Mouse (Mus musculus): ENCODE measurements around the gene Prkaa2. TPM values are rescaled to one million over a fixed set of nuclear protein-coding genes. Genes with fewer than 3 reads are reported as not detected.

The Prkaa2 gene
- polyA plus RNA-seq, 1 experiment from 2014 or later, result 6.3 TPM

GRCm38 (mm10) chr4:105111770-105112169 is 2.1 kb upstream of the Prkaa2 start:
- 86% methylated on average over 11 of the region's 11 CpGs for WGBS
- Histone ChIP-seq H3K4me3 (ENCODE audit: low read length) (no peak overlapping the region), H3K4me1 (ENCODE audit: control insufficient read depth, insufficient read depth, low read length) (peaks cover 8% of the 10 kb centered on the region), H3K27ac (ENCODE audit: low read length) (no peak overlapping the region), H3K9ac (ENCODE audit: low read depth, low read length) (no peak overlapping the region), H3K4me2 (ENCODE audit: low read depth, low read length) (no peak overlapping the region), H3K9me3 (ENCODE audit: control insufficient read depth, low read length) (no peaks in the 10 kb centered on the region), H3K36me3 (ENCODE audit: control insufficient read depth, insufficient read depth, low read length) (no peaks in the 10 kb centered on the region), H3K27me3 (replicated peaks; ENCODE audit: control insufficient read depth, insufficient read depth, low read length) (no peaks in the 10 kb centered on the region)
- no peak for ATAC-seq

DNA sequence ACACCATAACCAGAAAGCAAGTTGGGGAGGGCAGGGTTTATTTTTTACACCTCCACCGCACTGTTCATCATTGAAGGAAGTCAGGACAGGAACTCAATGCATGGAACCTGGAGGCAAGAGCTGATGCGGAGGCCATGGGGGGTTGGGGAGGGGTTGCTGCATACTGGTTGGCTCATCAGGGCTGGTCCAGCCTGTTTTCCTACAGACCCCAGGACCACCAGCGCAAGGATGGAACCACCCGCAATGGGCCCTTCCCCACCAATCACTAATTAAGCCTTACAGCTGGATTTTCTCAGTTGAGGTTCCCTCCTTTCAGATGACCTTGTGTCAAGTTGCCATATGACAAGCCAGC is 970 bp upstream of the Prkaa2 start:
- Histone ChIP-seq H3K36me3 (ENCODE audit: control insufficient read depth, insufficient read depth, low read length) (no peaks in the 10 kb centered on the region), H3K27ac (ENCODE audit: low read length) (no peak overlapping the region), H3K4me3 (ENCODE audit: low read length) (peak overlapping the region; percentile 72), H3K4me2 (ENCODE audit: low read depth, low read length) (peak overlapping the region; percentile 95; the same call in 1 of the 2 replicates), H3K9ac (ENCODE audit: low read depth, low read length) (0 out of 2 replicates have a peak overlapping the region, but pooled peaks have one; percentile 83), H3K4me1 (ENCODE audit: control insufficient read depth, insufficient read depth, low read length) (peaks cover 8% of the 10 kb centered on the region), H3K9me3 (ENCODE audit: control insufficient read depth, low read length) (no peaks in the 10 kb centered on the region), H3K27me3 (replicated peaks; ENCODE audit: control insufficient read depth, insufficient read depth, low read length) (no peaks in the 10 kb centered on the region)
- no peak for ATAC-seq
- 66% methylated on average over 4 of the region's 4 CpGs for WGBS

- peak overlapping the region; percentile 25; the same call in 1 of the 2 replicates for H3K27ac ChIP-seq (ENCODE audit: low read length)
- peak; percentile 64; the same call in 1 of the 2 replicates for ATAC-seq
Observed at GRCm38 (mm10) chr4:105109990-105110683, 447 bp upstream of the Prkaa2 start.

GRCm38 (mm10) chr4:105108641-105109198 is 970 bp downstream of the Prkaa2 start:
- whole genome bisulfite sequencing, result 29% methylated on average over 5 of the region's 5 CpGs
- peak overlapping the region; percentile 95 for H3K4me2 ChIP-seq (ENCODE audit: low read depth, low read length)
- H3K4me1 ChIP-seq (ENCODE audit: control insufficient read depth, insufficient read depth, low read length), result peaks cover 8% of the 10 kb centered on the region
- H3K9ac ChIP-seq (ENCODE audit: low read depth, low read length), result peak overlapping the region; percentile 83
- peak overlapping the region; percentile 72 for H3K4me3 ChIP-seq (ENCODE audit: low read length)
- no peaks in the 10 kb centered on the region for H3K9me3 ChIP-seq (ENCODE audit: control insufficient read depth, low read length)
- no peak for ATAC-seq
- H3K27me3 ChIP-seq (replicated peaks; ENCODE audit: control insufficient read depth, insufficient read depth, low read length), result no peaks in the 10 kb centered on the region
- H3K36me3 ChIP-seq (ENCODE audit: control insufficient read depth, insufficient read depth, low read length), result no peaks in the 10 kb centered on the region
- H3K27ac ChIP-seq (ENCODE audit: low read length), result no peak overlapping the region

More at GRCm38 (mm10) chr4:105109990-105110683, 447 bp upstream of the Prkaa2 start:
- Histone ChIP-seq H3K4me1 (ENCODE audit: control insufficient read depth, insufficient read depth, low read length) (peaks cover 8% of the 10 kb centered on the region), H3K4me2 (ENCODE audit: low read depth, low read length) (peak overlapping the region; percentile 95), H3K9ac (ENCODE audit: low read depth, low read length) (peak overlapping the region; percentile 83), H3K4me3 (ENCODE audit: low read length) (peak overlapping the region; percentile 72), H3K9me3 (ENCODE audit: control insufficient read depth, low read length) (no peaks in the 10 kb centered on the region), H3K27me3 (replicated peaks; ENCODE audit: control insufficient read depth, insufficient read depth, low read length) (no peaks in the 10 kb centered on the region), H3K36me3 (ENCODE audit: control insufficient read depth, insufficient read depth, low read length) (no peaks in the 10 kb centered on the region)
- 2% methylated on average over 24 of the region's 24 CpGs for WGBS

GRCm38 (mm10) chr4:105107943-105108640 is 1.6 kb downstream of the Prkaa2 start:
- ATAC-seq, result no peak

GRCm38 (mm10) chr4:105104099-105104872 is 5.4 kb downstream of the Prkaa2 start:
- no peak for ATAC-seq
- H3K4me3 ChIP-seq (ENCODE audit: low read length), result no peak overlapping the region
- H3K4me2 ChIP-seq (ENCODE audit: low read depth, low read length), result no peak overlapping the region
- H3K9me3 ChIP-seq (ENCODE audit: control insufficient read depth, low read length), result no peaks in the 10 kb centered on the region
- no peaks in the 10 kb centered on the region; the same call in none of the 2 replicates for H3K4me1 ChIP-seq (ENCODE audit: control insufficient read depth, insufficient read depth, low read length)
- H3K27ac ChIP-seq (ENCODE audit: low read length), result no peak overlapping the region
- no peak overlapping the region for H3K9ac ChIP-seq (ENCODE audit: low read depth, low read length)
- H3K36me3 ChIP-seq (ENCODE audit: control insufficient read depth, insufficient read depth, low read length), result no peaks in the 10 kb centered on the region
- 86% methylated on average over 6 of the region's 6 CpGs for WGBS
- H3K27me3 ChIP-seq (replicated peaks; ENCODE audit: control insufficient read depth, insufficient read depth, low read length), result no peaks in the 10 kb centered on the region

More at GRCm38 (mm10) chr4:105107943-105108640, 1.6 kb downstream of the Prkaa2 start:
- no peaks in the 10 kb centered on the region for H3K9me3 ChIP-seq (ENCODE audit: control insufficient read depth, low read length)
- no peaks in the 10 kb centered on the region for H3K36me3 ChIP-seq (ENCODE audit: control insufficient read depth, insufficient read depth, low read length)
- no peaks in the 10 kb centered on the region for H3K27me3 ChIP-seq (replicated peaks; ENCODE audit: control insufficient read depth, insufficient read depth, low read length)
- H3K4me3 ChIP-seq (ENCODE audit: low read length), result no peak overlapping the region
- WGBS, result 70% methylated on average over 12 of the region's 12 CpGs
- H3K9ac ChIP-seq (ENCODE audit: low read depth, low read length), result no peak overlapping the region
- H3K4me1 ChIP-seq (ENCODE audit: control insufficient read depth, insufficient read depth, low read length), result peaks cover 8% of the 10 kb centered on the region
- no peak overlapping the region for H3K27ac ChIP-seq (ENCODE audit: low read length)
- peak overlapping the region; percentile 25 for H3K4me2 ChIP-seq (ENCODE audit: low read depth, low read length)

GRCm38 (mm10) chr4:105101337-105101688 is 8.4 kb downstream of the Prkaa2 start:
- no peaks in the 10 kb centered on the region for H3K27me3 ChIP-seq (replicated peaks; ENCODE audit: control insufficient read depth, insufficient read depth, low read length)
- H3K27ac ChIP-seq (ENCODE audit: low read length), result no peak overlapping the region
- H3K4me2 ChIP-seq (ENCODE audit: low read depth, low read length), result no peak overlapping the region
- H3K9me3 ChIP-seq (ENCODE audit: control insufficient read depth, low read length), result no peaks in the 10 kb centered on the region
- H3K4me3 ChIP-seq (ENCODE audit: low read length), result no peak overlapping the region
- no peaks in the 10 kb centered on the region for H3K4me1 ChIP-seq (ENCODE audit: control insufficient read depth, insufficient read depth, low read length)
- no peak overlapping the region for H3K9ac ChIP-seq (ENCODE audit: low read depth, low read length)
- WGBS, result 74% methylated on average over 4 of the region's 4 CpGs
- H3K36me3 ChIP-seq (ENCODE audit: control insufficient read depth, insufficient read depth, low read length), result no peaks in the 10 kb centered on the region
- ATAC-seq, result no peak

DNA sequence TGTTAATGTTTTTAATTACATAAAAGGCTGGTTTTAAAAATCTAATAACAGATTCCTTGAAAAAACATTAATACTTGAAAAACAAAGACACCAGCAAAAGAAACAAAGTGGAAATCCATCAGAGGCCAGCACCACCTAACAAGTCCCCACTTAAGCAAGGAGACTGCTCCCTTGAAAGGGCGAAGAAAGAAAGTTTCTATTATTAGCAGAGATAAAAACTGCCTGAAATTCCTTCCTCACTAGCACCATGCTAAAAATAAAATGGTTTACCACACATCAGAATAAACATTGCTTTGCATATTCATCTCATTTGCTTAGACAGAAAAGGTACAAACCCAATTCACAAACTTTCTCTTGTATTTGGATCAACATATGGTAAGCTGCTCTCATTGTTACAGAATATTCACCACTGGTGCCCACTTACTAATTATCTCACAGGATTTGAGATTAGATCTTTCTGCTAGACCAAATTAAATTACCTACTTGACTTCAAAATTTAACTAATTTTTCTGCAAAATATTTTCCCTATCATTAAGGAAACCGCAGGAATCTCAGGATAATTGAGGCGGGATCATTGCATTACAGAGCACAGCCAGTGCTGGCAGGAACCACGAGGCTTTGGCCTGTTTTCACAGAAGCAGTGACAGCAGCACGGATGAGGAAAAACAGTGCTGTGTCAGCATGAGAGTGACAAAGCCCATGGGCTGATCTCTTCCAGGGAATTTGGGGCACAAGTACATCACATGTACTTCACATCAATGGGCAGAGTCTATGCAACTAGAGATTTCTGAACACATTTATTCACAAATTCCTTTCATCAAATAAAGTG is 9.0 kb downstream of the Prkaa2 start:
- Histone ChIP-seq H3K9me3 (ENCODE audit: control insufficient read depth, low read length) (no peaks in the 10 kb centered on the region), H3K4me1 (ENCODE audit: control insufficient read depth, insufficient read depth, low read length) (no peaks in the 10 kb centered on the region), H3K9ac (ENCODE audit: low read depth, low read length) (no peak overlapping the region), H3K4me2 (ENCODE audit: low read depth, low read length) (no peak overlapping the region), H3K36me3 (ENCODE audit: control insufficient read depth, insufficient read depth, low read length) (no peaks in the 10 kb centered on the region), H3K27ac (ENCODE audit: low read length) (no peak overlapping the region), H3K4me3 (ENCODE audit: low read length) (no peak overlapping the region), H3K27me3 (replicated peaks; ENCODE audit: control insufficient read depth, insufficient read depth, low read length) (no peaks in the 10 kb centered on the region)
- no peak for ATAC-seq
- 39% methylated on average over 5 of the region's 5 CpGs for WGBS

Measured in intestine, embryonic 16.5 days (tissue).